Comparison of ENCODE assay signal across 8 mouse cellular contexts in the genomic region with DNA sequence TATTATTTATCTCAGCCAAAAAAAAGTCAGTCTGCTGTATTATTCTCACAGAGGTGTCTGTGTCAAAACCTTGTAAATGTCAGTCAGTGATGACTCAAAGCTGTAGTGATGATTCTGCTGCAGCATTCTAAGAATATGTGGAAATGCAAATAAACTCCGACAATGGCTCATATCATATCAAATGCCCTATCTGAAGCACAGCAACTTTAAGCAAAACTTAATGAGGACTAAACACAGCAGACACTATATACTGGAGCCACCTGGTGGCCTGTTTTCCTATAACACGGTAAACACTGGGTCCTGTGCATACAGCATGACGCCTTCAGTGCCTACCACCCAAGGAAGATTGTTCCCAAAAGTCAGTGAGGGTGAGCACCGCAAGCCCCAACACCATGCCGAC. TPM values are rescaled to one million over a fixed set of nuclear protein-coding genes. Genes with fewer than 3 reads are reported as not detected.
DNase-seq lines count a peak whose midpoint lies in the region.

No protein-coding gene starts in this region.

- peak; percentile 12 for DNase-seq in gastrocnemius, adult 18-20 months (ENCODE audit: low spot score)
- no peak for DNase-seq in gastrocnemius, adult 8-10 months (ENCODE audit: low spot score in 2 of 2)
- DNase-seq in CD4-positive, CD25-positive, alpha-beta regulatory T cell, adult 2 months (ENCODE audit: low read depth, low spot score), result peak; percentile 57
- peak; percentile 15 for DNase-seq in c-Kit-positive CD71-positive TER-119-negative erythroid progenitor cells, embryonic 14.5 days (ENCODE audit: low read depth)
- peak; percentile 12 to 42 for DNase-seq in heart, adult 9 months (ENCODE audit: low spot score in 2 of 2)
- DNase-seq in kidney, postnatal 25 days, result peak; percentile 41 to 72
- DNase-seq in lung, postnatal 36 days, result peak; percentile 74
- DNase-seq in right cerebral cortex, postnatal 36 days (ENCODE audit: low spot score in 2 of 2), result peak; percentile 12 to 18

RNA-seq across cellular contexts. Expression of a gene that starts 41.1 kb away (rescaled TPM):
- total RNA-seq in gastrocnemius, adult 18-20 months (2021), result 1 to 10 TPM; 1.5 to 2.1 TPM
- 1 to 10 TPM in 3 of 4 experiments, under 1 TPM in 1; 0.94 to 2.6 (median 1.4) TPM for total RNA-seq in gastrocnemius, adult 8-10 months (2022)

Comparison
In these comparisons a context has a peak if more than half of its experiments do, and no peak if none do; other contexts are left out.
1. DNase-seq: peak in gastrocnemius, adult 18-20 months (single experiment), CD4-positive, CD25-positive, alpha-beta regulatory T cell, adult 2 months (single experiment), c-Kit-positive CD71-positive TER-119-negative erythroid progenitor cells, embryonic 14.5 days (single experiment), heart, adult 9 months (2 of 2), kidney, postnatal 25 days (2 of 2), lung, postnatal 36 days (single experiment) and right cerebral cortex, postnatal 36 days (2 of 2); none in gastrocnemius, adult 8-10 months (0 of 2).